Mouse (Mus musculus) kidney, embryonic 14.5 days (tissue): ENCODE results near the gene Atg16l2. TPM values are rescaled to one million over a fixed set of nuclear protein-coding genes. Genes with fewer than 3 reads are reported as not detected.

Experiments
- ATAC-seq: fragments of 200-750 bp; cut with Nextera tagmentation; 2 replicates; pipeline ENCODE4 v1.8.0; 2017; ENCODE audit warnings: moderate number of reproducible peaks, mild to moderate bottlenecking, moderate TSS enrichment, moderate library complexity; ENCODE audit not compliant: low FRiP score, low TSS enrichment
- H3K27ac ChIP-seq: fragments of 300-500 bp; sonication (generic); 2 replicates; pipeline ENCODE4 v1.5.1; 2014; ENCODE audit warnings: low read depth, mild to moderate bottlenecking, low read length, moderate library complexity, mixed read lengths
- H3K27me3 ChIP-seq: fragments of 300-500 bp; sonication (generic); 2 replicates; pipeline ENCODE4 v1.6.1; 2014; ENCODE audit warnings: mild to moderate bottlenecking, low read length; ENCODE audit not compliant: control insufficient read depth, insufficient read depth
- H3K36me3 ChIP-seq: fragments of 300-500 bp; sonication (generic); 2 replicates; pipeline ENCODE4 v1.6.1; 2014; ENCODE audit warnings: low read length, mixed read lengths; ENCODE audit not compliant: control insufficient read depth, insufficient read depth
- H3K4me1 ChIP-seq: fragments of 300-500 bp; sonication (generic); 2 replicates; pipeline ENCODE4 v1.6.1; 2014; ENCODE audit warnings: low read length, mixed read lengths; ENCODE audit not compliant: control insufficient read depth, insufficient read depth
- H3K4me2 ChIP-seq: fragments of 300-500 bp; sonication (generic); replicated peaks from 2 replicates; pipeline ENCODE4 v1.6.1; 2014; ENCODE audit warnings: low read depth, mild to moderate bottlenecking, low read length
- H3K4me3 ChIP-seq: fragments of 300-500 bp; sonication (generic); 2 replicates; pipeline ENCODE4 v1.5.1; 2014; ENCODE audit warnings: mild to moderate bottlenecking, low read length
- H3K9ac ChIP-seq: fragments of 300-500 bp; sonication (generic); 2 replicates; pipeline ENCODE4 v1.6.1; 2014; ENCODE audit warnings: low read depth, mild to moderate bottlenecking, low read length, moderate library complexity
- H3K9me3 ChIP-seq: fragments of 300-500 bp; sonication (generic); 2 replicates; pipeline ENCODE4 v1.6.1; 2016; ENCODE audit warnings: low read length; ENCODE audit not compliant: control insufficient read depth
- WGBS: fragments of 180-500 bp; shearing (Covaris S2); extraction: QIAGEN DNeasy Blood & Tissue Kit; methylation state at CpG from one replicate; pipeline ENCODE4 v1.1.7; 2014; 5-methylcytosine and 5-hydroxymethylcytosine counted together
- polyA plus RNA-seq: library from polyadenylated mRNA; unstranded; fragments of >200 nt; fragmentation: Nextera tagmentation; extraction: Ambion mirVana; gene quantifications from 2 replicates; pipeline ENCODE4 v1.2.1, GENCODE M21; 2014

The Atg16l2 gene
- polyA plus RNA-seq, 1 experiment from 2014 or later: 10.5 TPM

DNA sequence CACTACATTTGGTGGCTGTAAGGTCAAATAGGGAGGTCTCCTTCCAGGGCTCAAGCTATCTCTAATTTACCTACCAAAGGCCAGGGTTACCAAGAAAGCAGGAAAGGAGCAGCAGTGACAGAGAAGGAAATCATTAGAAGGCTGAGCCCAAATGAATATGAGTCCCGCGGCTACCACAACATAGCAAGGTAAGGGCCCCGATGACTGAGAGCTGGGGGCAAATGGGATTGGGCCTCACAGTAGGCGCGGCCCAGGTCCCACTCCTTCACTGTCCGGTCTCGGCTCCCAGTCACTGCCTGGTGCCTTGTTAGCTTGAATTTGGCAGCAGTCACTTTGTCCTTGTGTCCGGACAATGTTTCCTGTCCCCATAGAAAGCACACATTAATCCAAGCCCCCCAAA lies 10.4 kb downstream of the Atg16l2 start:
- peaks cover 16% of the 10 kb centered on the region for H3K36me3 ChIP-seq

DNA sequence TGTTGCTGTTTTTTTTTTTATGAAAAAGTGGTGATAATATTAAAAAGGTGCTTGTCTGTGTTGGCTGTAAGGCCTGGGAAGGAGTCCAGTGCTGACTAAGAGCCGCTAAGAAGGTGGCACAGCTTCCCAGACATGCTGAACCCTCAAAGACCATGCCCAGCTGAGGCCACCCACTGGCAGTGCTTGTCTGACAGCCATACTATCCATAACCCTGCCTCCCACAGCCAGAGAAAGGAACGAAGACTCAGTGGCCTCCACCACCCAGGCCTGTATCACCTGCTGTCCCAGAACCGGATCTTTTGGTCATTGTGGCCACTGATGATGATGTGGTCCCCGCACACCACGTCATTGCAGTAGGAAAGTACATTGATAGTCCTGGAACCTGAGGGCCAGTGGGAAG lies 10.8 kb downstream of the Atg16l2 start:
- H3K27ac ChIP-seq: no peak overlapping the region
- H3K27me3 ChIP-seq: no peaks in the 10 kb centered on the region
- WGBS: 90% methylated on average over 5 of the region's 5 CpGs
- no peak overlapping the region for H3K9ac ChIP-seq
- H3K4me3 ChIP-seq: no peak overlapping the region
- H3K36me3 ChIP-seq: peaks cover 20% of the 10 kb centered on the region
- no peak for ATAC-seq
- no peaks in the 10 kb centered on the region for H3K4me1 ChIP-seq
- H3K9me3 ChIP-seq: no peaks in the 10 kb centered on the region
- no peak overlapping the region for H3K4me2 ChIP-seq

More for the DNA sequence above, 10.4 kb downstream of the Atg16l2 start:
- H3K9me3 ChIP-seq: no peaks in the 10 kb centered on the region
- no peak overlapping the region for H3K27ac ChIP-seq
- no peaks in the 10 kb centered on the region for H3K27me3 ChIP-seq
- 89% methylated on average over 8 of the region's 8 CpGs for WGBS
- no peak overlapping the region for H3K4me2 ChIP-seq
- no peak for ATAC-seq
- no peak overlapping the region for H3K4me3 ChIP-seq
- peaks cover 3% of the 10 kb centered on the region; the same call in 1 of the 2 replicates for H3K4me1 ChIP-seq
- H3K9ac ChIP-seq: no peak overlapping the region

DNA sequence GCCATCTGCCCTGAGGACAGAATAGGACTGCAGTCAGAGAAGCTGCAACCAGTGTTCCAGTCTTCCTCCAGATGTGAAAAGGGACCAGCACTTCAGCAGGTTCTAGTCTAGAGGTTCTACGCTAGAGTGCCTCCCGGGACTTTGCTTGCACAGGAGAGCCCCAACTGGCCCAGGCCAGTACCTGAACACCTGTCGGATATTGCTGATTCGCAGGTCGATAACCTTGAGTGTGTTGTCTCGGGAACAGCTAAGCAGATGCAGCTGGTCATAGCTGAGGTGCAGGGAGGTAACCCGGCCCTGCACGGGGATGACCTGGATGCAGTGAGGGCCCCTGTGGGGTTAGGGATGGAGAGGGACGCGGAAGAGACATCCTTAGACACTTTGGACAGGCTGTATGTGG lies 11.7 kb downstream of the Atg16l2 start:
- H3K4me3 ChIP-seq: no peak overlapping the region
- 85% methylated on average over 10 of the region's 10 CpGs for WGBS
- no peaks in the 10 kb centered on the region for H3K27me3 ChIP-seq

DNA sequence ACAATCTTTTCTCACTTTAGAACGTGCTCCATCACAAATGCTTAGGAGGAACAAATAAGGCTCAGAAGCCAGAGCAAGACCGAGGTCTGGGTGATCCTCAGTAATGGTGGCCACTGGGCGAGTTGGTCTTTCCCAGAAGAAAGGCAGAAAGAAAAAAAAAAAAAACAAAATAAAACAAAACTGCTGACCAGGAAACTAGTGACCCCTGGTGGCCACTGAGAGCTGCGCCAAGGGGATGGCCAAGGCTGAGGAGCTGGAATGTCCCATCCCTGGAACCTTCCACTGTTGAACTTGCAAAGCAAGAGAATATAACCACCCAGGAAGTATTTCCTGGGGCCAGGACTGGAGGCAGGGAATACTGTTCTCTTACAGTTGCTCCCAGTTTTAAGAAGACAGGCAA lies 13.6 kb downstream of the Atg16l2 start:
- H3K36me3 ChIP-seq: peaks cover 34% of the 10 kb centered on the region
- no peak overlapping the region for H3K4me3 ChIP-seq
- WGBS: 41% methylated on average over 4 of the region's 4 CpGs

More for the DNA sequence above, 11.7 kb downstream of the Atg16l2 start:
- Histone ChIP-seq H3K4me1 (no peaks in the 10 kb centered on the region), H3K9me3 (no peaks in the 10 kb centered on the region), H3K9ac (no peak overlapping the region), H3K27ac (no peak overlapping the region), H3K4me2 (no peak overlapping the region), H3K36me3 (peaks cover 25% of the 10 kb centered on the region)
- no peak for ATAC-seq

DNA sequence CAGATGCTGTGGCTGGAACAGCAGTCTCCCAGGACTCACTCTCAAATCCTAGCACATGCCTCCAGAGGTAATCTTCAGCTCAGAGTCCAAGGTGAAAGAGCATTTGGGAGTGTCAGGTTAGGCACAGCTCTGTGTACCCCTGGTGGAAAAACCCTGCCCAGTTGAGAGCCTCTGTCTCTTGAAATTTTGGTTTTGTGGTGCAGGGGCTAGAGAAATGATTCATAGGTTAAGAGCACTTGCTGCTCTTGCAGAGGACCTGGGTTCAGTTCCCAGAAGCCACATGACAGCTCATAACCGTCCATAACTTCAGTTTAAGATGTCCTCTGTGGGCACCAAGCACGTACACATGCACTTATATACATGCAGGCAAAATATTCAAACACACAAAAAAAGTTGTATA lies 14.2 kb downstream of the Atg16l2 start:
- Histone ChIP-seq H3K4me1 (no peaks in the 10 kb centered on the region), H3K36me3 (peaks cover 40% of the 10 kb centered on the region)

More for the DNA sequence above, 13.6 kb downstream of the Atg16l2 start:
- Histone ChIP-seq H3K9ac (no peak overlapping the region), H3K4me2 (no peak overlapping the region), H3K27me3 (no peaks in the 10 kb centered on the region), H3K4me1 (no peaks in the 10 kb centered on the region), H3K9me3 (no peaks in the 10 kb centered on the region), H3K27ac (no peak overlapping the region)
- no peak for ATAC-seq

DNA sequence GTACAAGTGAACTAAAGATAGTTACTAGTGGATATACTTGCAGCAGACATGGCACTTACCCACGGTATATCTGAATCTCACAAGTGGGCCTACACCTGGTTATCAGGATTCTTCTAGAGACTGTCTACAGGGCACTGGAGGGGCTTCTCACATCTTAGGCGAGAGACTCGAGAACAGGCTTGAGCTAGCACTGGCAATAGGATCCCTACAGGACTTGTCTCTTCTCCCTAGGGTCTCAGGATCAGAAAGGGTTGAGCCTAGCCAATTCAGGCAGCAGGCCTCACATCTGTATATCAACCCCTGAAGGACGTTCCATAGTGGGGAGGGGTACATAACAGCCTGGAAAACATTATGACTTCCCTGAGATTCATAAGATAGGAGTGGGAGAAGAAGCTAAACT lies 15.2 kb downstream of the Atg16l2 start:
- Histone ChIP-seq H3K9me3 (no peaks in the 10 kb centered on the region), H3K4me3 (no peak overlapping the region), H3K4me2 (no peak overlapping the region), H3K9ac (no peak overlapping the region), H3K27me3 (no peaks in the 10 kb centered on the region), H3K27ac (no peak overlapping the region), H3K4me1 (no peaks in the 10 kb centered on the region), H3K36me3 (peaks cover 50% of the 10 kb centered on the region)
- no peak for ATAC-seq
- 82% methylated on average over 4 of the region's 4 CpGs for WGBS

More for the DNA sequence above, 14.2 kb downstream of the Atg16l2 start:
- H3K27ac ChIP-seq: no peak overlapping the region
- WGBS: 84% methylated on average over 2 of the region's 2 CpGs
- H3K9me3 ChIP-seq: no peaks in the 10 kb centered on the region
- no peak overlapping the region for H3K9ac ChIP-seq
- ATAC-seq: no peak
- no peaks in the 10 kb centered on the region for H3K27me3 ChIP-seq
- no peak overlapping the region for H3K4me3 ChIP-seq
- no peak overlapping the region for H3K4me2 ChIP-seq

DNA sequence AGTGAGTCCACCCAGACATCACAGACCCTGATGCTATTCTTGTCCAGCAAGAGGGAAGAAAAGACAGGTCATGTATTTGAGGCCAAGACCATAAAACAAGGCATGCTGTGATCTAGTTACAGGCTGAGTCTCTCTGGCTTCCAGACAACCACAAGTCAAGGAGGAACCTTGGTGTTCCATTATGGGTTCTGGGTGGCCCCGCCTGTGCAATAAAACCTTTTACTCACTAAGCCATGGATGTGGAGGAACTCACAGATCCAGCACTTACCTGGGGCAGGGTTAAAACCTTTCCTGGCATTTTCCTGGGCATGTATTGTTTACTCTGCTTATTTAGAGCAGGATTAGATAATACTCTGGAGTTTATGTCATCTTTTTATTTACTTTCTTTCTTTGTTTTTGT lies 17.5 kb downstream of the Atg16l2 start:
- H3K4me1 ChIP-seq: no peaks in the 10 kb centered on the region
- no peaks in the 10 kb centered on the region for H3K9me3 ChIP-seq
- WGBS: 78% methylated on average over 1 of the region's 1 CpGs
- no peak overlapping the region for H3K4me2 ChIP-seq
- H3K27ac ChIP-seq: no peak overlapping the region
- H3K36me3 ChIP-seq: peaks cover 53% of the 10 kb centered on the region
- no peaks in the 10 kb centered on the region for H3K27me3 ChIP-seq
- no peak for ATAC-seq
- H3K4me3 ChIP-seq: no peak overlapping the region
- H3K9ac ChIP-seq: no peak overlapping the region

DNA sequence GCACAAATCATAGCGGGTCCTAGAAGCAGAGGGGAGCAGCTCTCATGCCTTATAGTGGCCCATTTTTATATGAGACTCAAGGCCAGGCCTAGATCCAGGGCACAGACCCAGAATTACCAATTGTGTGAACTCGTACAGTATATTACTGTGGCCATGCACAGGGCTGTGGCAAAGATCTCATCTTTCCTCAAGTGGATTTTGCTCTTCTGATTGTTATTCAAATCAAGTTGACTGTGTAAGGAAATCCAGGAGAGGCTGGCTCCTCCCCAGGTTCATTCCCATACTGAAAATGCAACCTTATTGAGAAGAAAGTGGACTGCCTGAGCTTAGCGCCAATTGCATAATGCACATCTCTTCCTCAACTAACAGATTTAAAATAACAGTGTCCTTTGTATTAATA lies 19.3 kb downstream of the Atg16l2 start:
- WGBS: 95% methylated on average over 3 of the region's 3 CpGs
- ATAC-seq: no peak
- H3K36me3 ChIP-seq: peaks cover 58% of the 10 kb centered on the region
- H3K27ac ChIP-seq: no peak overlapping the region
- no peak overlapping the region for H3K4me2 ChIP-seq
- H3K4me3 ChIP-seq: no peak overlapping the region
- H3K4me1 ChIP-seq: no peaks in the 10 kb centered on the region
- no peaks in the 10 kb centered on the region for H3K9me3 ChIP-seq
- H3K9ac ChIP-seq: no peak overlapping the region
- no peaks in the 10 kb centered on the region for H3K27me3 ChIP-seq

DNA sequence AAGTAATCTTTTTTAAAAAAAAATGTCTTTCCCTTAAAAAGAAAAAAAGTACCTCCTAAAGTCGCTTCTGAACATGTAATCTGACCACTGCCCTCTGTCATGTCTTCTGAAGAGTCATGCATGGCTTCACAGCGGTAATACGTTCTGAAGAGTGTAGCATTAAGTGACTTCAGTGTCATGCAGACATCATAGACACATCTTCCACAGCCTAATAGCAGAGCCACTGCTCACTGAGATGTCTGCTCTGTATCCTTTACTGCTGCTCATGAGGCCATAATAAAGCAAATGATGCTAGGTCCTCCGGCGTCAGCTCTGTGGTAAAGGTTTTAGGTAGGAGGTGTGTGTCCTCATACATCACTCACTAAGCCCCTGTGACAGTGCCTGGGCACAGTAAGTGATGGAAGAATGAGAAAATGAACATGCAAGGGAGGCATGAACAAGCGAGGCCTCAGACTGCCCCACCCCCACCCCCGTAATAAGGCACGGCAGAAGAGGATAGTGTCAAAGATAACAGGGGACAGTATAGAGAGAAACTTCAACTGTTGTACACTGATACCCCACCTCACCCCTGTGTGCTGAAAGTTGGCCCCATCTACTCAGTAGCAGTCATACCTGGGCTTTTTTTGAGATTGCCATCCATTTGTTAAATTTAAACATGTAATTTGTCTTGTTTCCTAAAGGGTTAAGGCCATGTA lies 29.4 kb downstream of the Atg16l2 start:
- H3K9ac ChIP-seq: no peak overlapping the region
- no peaks in the 10 kb centered on the region for H3K9me3 ChIP-seq
- no peak overlapping the region for H3K4me2 ChIP-seq
- no peak overlapping the region for H3K27ac ChIP-seq
- no peaks in the 10 kb centered on the region for H3K27me3 ChIP-seq
- H3K36me3 ChIP-seq: peaks cover 48% of the 10 kb centered on the region; the same call in 1 of the 2 replicates
- ATAC-seq: no peak
- no peak overlapping the region for H3K4me3 ChIP-seq
- WGBS: 83% methylated on average over 8 of the region's 8 CpGs
- H3K4me1 ChIP-seq: no peaks in the 10 kb centered on the region
